Mouse (Mus musculus): ENCODE measurements at regions not wholly inside any gene's neighbourhood (a gene's known extent, or its start where the extent isn't known, plus 50 kb on each side); places are given as distances from the start of the nearest gene placed in this dataset.

DNA sequence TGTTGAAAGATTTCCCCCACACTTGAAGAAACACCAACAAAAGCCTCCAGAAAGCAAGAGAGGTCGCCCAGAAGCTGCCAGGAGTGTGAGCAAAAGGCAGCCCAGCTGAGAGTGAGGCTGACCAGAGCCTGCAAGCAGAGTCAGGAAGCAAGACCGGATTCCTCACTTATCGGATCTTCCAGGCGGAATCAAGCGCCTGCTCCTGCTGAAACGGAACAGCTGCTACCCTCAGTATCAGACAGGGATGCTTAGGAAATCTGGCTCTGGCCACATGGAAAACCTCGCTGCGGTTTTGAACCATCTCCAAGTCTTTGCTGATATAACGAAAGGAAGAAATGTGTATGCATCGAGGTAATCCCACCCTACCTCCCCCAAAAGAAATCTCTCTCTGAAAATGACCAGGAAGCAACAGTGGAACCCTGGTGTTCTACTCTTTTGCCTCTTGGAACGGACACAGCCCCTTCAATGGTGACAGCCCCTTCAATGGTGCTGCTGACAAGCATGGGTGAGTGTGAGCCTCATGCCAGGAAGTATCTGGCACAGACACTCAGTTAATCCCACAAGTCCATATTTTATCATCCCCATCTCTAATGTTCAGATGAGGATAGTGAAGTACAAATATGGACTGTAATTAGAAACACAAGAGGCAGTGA, 83.3 kb upstream of the Spdye4c start:
- TF ChIP-seq EP300 (IDR thresholded peaks at IDR 0.05; ENCODE audit: low read depth) (no peak), CTCF (IDR thresholded peaks at IDR 0.05; ENCODE audit: low read depth) (no peak)

All from liver, embryonic 14.5 days (tissue).